Mouse (Mus musculus) erythroblast, embryonic 14.5 days (primary cell): Measurements from ENCODE around the gene Tcf20.

ENCODE experiments used
- GATA1 ChIP-seq: IDR thresholded peaks from 2 replicates; pipeline ENCODE4 v1.6.1; 2012; ENCODE audit warnings: low read length, inconsistent platforms, mixed read lengths
- TAL1 ChIP-seq: IDR thresholded peaks from 3 replicates; pipeline ENCODE4 v1.6.1; 2012; ENCODE audit warnings: low read length, inconsistent platforms, mixed read lengths

GRCm38 (mm10) chr15:82938155-82938569, 49.5 kb downstream of the Tcf20 start:
- TF ChIP-seq TAL1 (no peak), GATA1 (no peak)
